Mouse (Mus musculus) intestine, embryonic 15.5 days (tissue): Measurements from ENCODE around the gene Pigk. TPM values are rescaled to one million over a fixed set of nuclear protein-coding genes. Genes with fewer than 3 reads are reported as not detected.

Source experiments
- ATAC-seq: fragments of 200-750 bp; cut with Nextera tagmentation; 2 replicates; pipeline ENCODE4 v1.8.0; 2017; ENCODE audit warnings: moderate TSS enrichment, moderate library complexity
- H3K27ac ChIP-seq: fragments of 300-500 bp; sonication (generic); 2 replicates; pipeline ENCODE4 v1.5.1; 2015; ENCODE audit warnings: mild to moderate bottlenecking, inconsistent platforms
- H3K27me3 ChIP-seq: fragments of 300-500 bp; sonication (generic); replicated peaks from 2 replicates; pipeline ENCODE4 v1.6.1; 2015; ENCODE audit warnings: inconsistent platforms
- H3K36me3 ChIP-seq: fragments of 300-500 bp; sonication (generic); 2 replicates; pipeline ENCODE4 v1.6.1; 2015; ENCODE audit warnings: inconsistent platforms
- H3K4me1 ChIP-seq: fragments of 300-500 bp; sonication (generic); replicated peaks from 2 replicates; pipeline ENCODE4 v1.6.1; 2015; ENCODE audit warnings: inconsistent platforms
- H3K4me2 ChIP-seq: fragments of 300-500 bp; sonication (generic); replicated peaks from 2 replicates; pipeline ENCODE4 v1.6.1; 2015; ENCODE audit warnings: mild to moderate bottlenecking, inconsistent platforms
- H3K4me3 ChIP-seq: fragments of 300-500 bp; sonication (generic); replicated peaks from 2 replicates; pipeline ENCODE4 v1.5.1; 2015; ENCODE audit warnings: inconsistent platforms
- H3K9ac ChIP-seq: fragments of 300-500 bp; sonication (generic); 2 replicates; pipeline ENCODE4 v1.6.1; 2015; ENCODE audit warnings: inconsistent platforms
- H3K9me3 ChIP-seq: fragments of 300-500 bp; sonication (generic); 2 replicates; pipeline ENCODE4 v1.6.1; 2016; ENCODE audit warnings: inconsistent platforms
- WGBS: fragments of 180-500 bp; shearing (Covaris S2); methylation state at CpG from one replicate; pipeline ENCODE4 v1.1.7; 2015; 5-methylcytosine and 5-hydroxymethylcytosine counted together
- polyA plus RNA-seq: library from polyadenylated mRNA; unstranded; fragments of >200 nt; fragmentation: Nextera tagmentation; extraction: Ambion mirVana; gene quantifications from 2 replicates; pipeline ENCODE4 v1.2.1, GENCODE M21; 2015

Gene Pigk
- polyA plus RNA-seq, 1 experiment from 2014 or later, result 36.6 TPM

GRCm38 (mm10) chr3:152944766-152945165 is 230.9 kb downstream of the Pigk start:
- 73% methylated on average over 3 of the region's 3 CpGs for WGBS

GRCm38 (mm10) chr3:152947031-152947640 is 233.2 kb downstream of the Pigk start:
- H3K4me3 ChIP-seq, result no peak overlapping the region
- ATAC-seq, result no peak
- H3K27me3 ChIP-seq, result no peaks in the 10 kb centered on the region
- H3K4me1 ChIP-seq, result no peaks in the 10 kb centered on the region
- no peaks in the 10 kb centered on the region for H3K9me3 ChIP-seq
- no peaks in the 10 kb centered on the region for H3K36me3 ChIP-seq
- no peak overlapping the region for H3K4me2 ChIP-seq
- no peak overlapping the region for H3K9ac ChIP-seq
- WGBS, result 82% methylated on average over 11 of the region's 11 CpGs
- H3K27ac ChIP-seq, result no peak overlapping the region

More at GRCm38 (mm10) chr3:152944766-152945165, 230.9 kb downstream of the Pigk start:
- Histone ChIP-seq H3K36me3 (no peaks in the 10 kb centered on the region), H3K9me3 (no peaks in the 10 kb centered on the region), H3K4me1 (no peaks in the 10 kb centered on the region), H3K27ac (no peak overlapping the region), H3K9ac (no peak overlapping the region), H3K4me3 (no peak overlapping the region), H3K27me3 (no peaks in the 10 kb centered on the region), H3K4me2 (no peak overlapping the region)
- no peak for ATAC-seq

- Histone ChIP-seq H3K4me3 (no peak overlapping the region), H3K9me3 (no peaks in the 10 kb centered on the region), H3K4me1 (no peaks in the 10 kb centered on the region), H3K27me3 (no peaks in the 10 kb centered on the region), H3K36me3 (no peaks in the 10 kb centered on the region), H3K4me2 (no peak overlapping the region), H3K9ac (no peak overlapping the region), H3K27ac (no peak overlapping the region)
- WGBS, result 85% methylated on average over 7 of the region's 7 CpGs
- no peak for ATAC-seq
Measured at GRCm38 (mm10) chr3:152948556-152948955, 234.7 kb downstream of the Pigk start.

GRCm38 (mm10) chr3:152949233-152949777 is 235.4 kb downstream of the Pigk start:
- Histone ChIP-seq H3K36me3 (no peaks in the 10 kb centered on the region), H3K9me3 (no peaks in the 10 kb centered on the region), H3K9ac (no peak overlapping the region), H3K4me1 (no peaks in the 10 kb centered on the region), H3K4me2 (no peak overlapping the region), H3K27ac (no peak overlapping the region), H3K27me3 (no peaks in the 10 kb centered on the region), H3K4me3 (no peak overlapping the region)
- ATAC-seq, result no peak; the same call in 1 of the 2 replicates
- WGBS, result 86% methylated on average over 15 of the region's 15 CpGs

- 88% methylated on average over 5 of the region's 5 CpGs for WGBS
- H3K27ac ChIP-seq, result no peak overlapping the region
- H3K4me1 ChIP-seq, result no peaks in the 10 kb centered on the region
Measured at GRCm38 (mm10) chr3:152950299-152950698, 236.4 kb downstream of the Pigk start.

GRCm38 (mm10) chr3:152950914-152951313 is 237.0 kb downstream of the Pigk start:
- 93% methylated on average over 9 of the region's 9 CpGs for whole genome bisulfite sequencing
- Histone ChIP-seq H3K4me2 (no peak overlapping the region), H3K4me1 (no peaks in the 10 kb centered on the region), H3K36me3 (no peaks in the 10 kb centered on the region), H3K9me3 (no peaks in the 10 kb centered on the region), H3K27ac (no peak overlapping the region), H3K27me3 (no peaks in the 10 kb centered on the region), H3K9ac (no peak overlapping the region), H3K4me3 (no peak overlapping the region)
- ATAC-seq, result no peak

More at GRCm38 (mm10) chr3:152950299-152950698, 236.4 kb downstream of the Pigk start:
- Histone ChIP-seq H3K4me2 (no peak overlapping the region), H3K9me3 (no peaks in the 10 kb centered on the region), H3K27me3 (no peaks in the 10 kb centered on the region), H3K36me3 (no peaks in the 10 kb centered on the region), H3K9ac (no peak overlapping the region), H3K4me3 (no peak overlapping the region)
- ATAC-seq, result no peak

GRCm38 (mm10) chr3:152951634-152952545 is 238.0 kb downstream of the Pigk start:
- H3K4me3 ChIP-seq, result no peak overlapping the region
- 64% methylated on average over 11 of the region's 11 CpGs for WGBS
- ATAC-seq, result no peak
- H3K27ac ChIP-seq, result no peak overlapping the region
- no peak overlapping the region for H3K4me2 ChIP-seq
- no peaks in the 10 kb centered on the region for H3K36me3 ChIP-seq
- no peak overlapping the region for H3K9ac ChIP-seq
- no peaks in the 10 kb centered on the region for H3K27me3 ChIP-seq
- H3K9me3 ChIP-seq, result no peaks in the 10 kb centered on the region
- H3K4me1 ChIP-seq, result no peaks in the 10 kb centered on the region

- WGBS, result 71% methylated on average over 5 of the region's 5 CpGs
- ATAC-seq, result no peak
Measured at GRCm38 (mm10) chr3:152956038-152956437, 242.1 kb downstream of the Pigk start.

GRCm38 (mm10) chr3:152956771-152957170 is 242.9 kb downstream of the Pigk start:
- H3K9ac ChIP-seq, result no peak overlapping the region
- no peaks in the 10 kb centered on the region for H3K9me3 ChIP-seq
- no peaks in the 10 kb centered on the region for H3K27me3 ChIP-seq
- H3K4me2 ChIP-seq, result no peak overlapping the region
- no peak overlapping the region for H3K27ac ChIP-seq
- no peak for ATAC-seq
- no peaks in the 10 kb centered on the region for H3K4me1 ChIP-seq
- H3K36me3 ChIP-seq, result no peaks in the 10 kb centered on the region
- 81% methylated on average over 4 of the region's 4 CpGs for WGBS
- H3K4me3 ChIP-seq, result no peak overlapping the region

More at GRCm38 (mm10) chr3:152956038-152956437, 242.1 kb downstream of the Pigk start:
- Histone ChIP-seq H3K4me2 (no peak overlapping the region), H3K4me1 (no peaks in the 10 kb centered on the region), H3K27ac (no peak overlapping the region), H3K9me3 (no peaks in the 10 kb centered on the region), H3K9ac (no peak overlapping the region), H3K36me3 (no peaks in the 10 kb centered on the region), H3K27me3 (no peaks in the 10 kb centered on the region), H3K4me3 (no peak overlapping the region)

- Histone ChIP-seq H3K27me3 (no peaks in the 10 kb centered on the region), H3K4me3 (no peak overlapping the region), H3K9ac (no peak overlapping the region), H3K27ac (no peak overlapping the region), H3K36me3 (no peaks in the 10 kb centered on the region), H3K4me1 (no peaks in the 10 kb centered on the region), H3K4me2 (no peak overlapping the region), H3K9me3 (no peaks in the 10 kb centered on the region)
- ATAC-seq, result no peak
- 65% methylated on average over 11 of the region's 11 CpGs for WGBS
Measured at GRCm38 (mm10) chr3:152958358-152959150, 244.7 kb downstream of the Pigk start.

GRCm38 (mm10) chr3:152961855-152962376 is 248.0 kb downstream of the Pigk start:
- Histone ChIP-seq H3K4me1 (no peaks in the 10 kb centered on the region), H3K9me3 (no peaks in the 10 kb centered on the region), H3K27ac (no peak overlapping the region), H3K4me2 (no peak overlapping the region), H3K36me3 (no peaks in the 10 kb centered on the region), H3K27me3 (no peaks in the 10 kb centered on the region), H3K9ac (no peak overlapping the region), H3K4me3 (no peak overlapping the region)
- no peak for ATAC-seq
- WGBS, result 60% methylated on average over 10 of the region's 10 CpGs
